Mouse (Mus musculus) limb, embryonic 13.5 days (tissue): ENCODE measurements around the gene Zcchc2. TPM values are rescaled to one million over a fixed set of nuclear protein-coding genes. Genes with fewer than 3 reads are reported as not detected.

Experiments used
- ATAC-seq: fragments of 200-750 bp; cut with Nextera tagmentation; 2 replicates; pipeline ENCODE4 v1.8.0; 2017; ENCODE audit warnings: low read depth, moderate number of reproducible peaks, moderate TSS enrichment; ENCODE audit not compliant: low FRiP score
- H3K27ac ChIP-seq: fragments of 300-500 bp; sonication (generic); 2 replicates; pipeline ENCODE4 v1.5.1; 2015; ENCODE audit warnings: inconsistent platforms, mild to moderate bottlenecking, moderate library complexity
- H3K27me3 ChIP-seq: fragments of 300-500 bp; sonication (generic); 2 replicates; pipeline ENCODE4 v1.6.1; 2015; ENCODE audit warnings: mild to moderate bottlenecking, inconsistent platforms
- H3K36me3 ChIP-seq: fragments of 300-500 bp; sonication (generic); 2 replicates; pipeline ENCODE4 v1.6.1; 2015; ENCODE audit warnings: inconsistent platforms, mild to moderate bottlenecking, moderate library complexity
- H3K4me1 ChIP-seq: fragments of 300-500 bp; sonication (generic); 2 replicates; pipeline ENCODE4 v1.6.1; 2015; ENCODE audit warnings: inconsistent platforms
- H3K4me2 ChIP-seq: fragments of 300-500 bp; sonication (generic); replicated peaks from 2 replicates; pipeline ENCODE4 v1.6.1; 2015; ENCODE audit warnings: inconsistent platforms, mild to moderate bottlenecking, moderate library complexity
- H3K4me3 ChIP-seq: fragments of 300-500 bp; sonication (generic); 2 replicates; pipeline ENCODE4 v1.5.1; 2015; ENCODE audit warnings: moderate library complexity, mild to moderate bottlenecking, inconsistent platforms
- H3K9ac ChIP-seq: fragments of 300-500 bp; sonication (generic); 2 replicates; pipeline ENCODE4 v1.6.1; 2015; ENCODE audit warnings: mild to moderate bottlenecking, inconsistent platforms
- H3K9me3 ChIP-seq: fragments of 300-500 bp; sonication (generic); 2 replicates; pipeline ENCODE4 v1.6.1; 2016; ENCODE audit warnings: inconsistent platforms
- WGBS: fragments of 180-500 bp; shearing (Covaris S2); methylation state at CpG from one replicate; pipeline ENCODE4 v1.1.7; 2015; 5-methylcytosine and 5-hydroxymethylcytosine counted together
- polyA plus RNA-seq: library from polyadenylated mRNA; unstranded; fragments of >200 nt; fragmentation: Nextera tagmentation; extraction: Ambion mirVana; gene quantifications from 2 replicates; pipeline ENCODE4 v1.2.1, GENCODE M21; 2015

The Zcchc2 gene
- 2.2 and 2.4 TPM in 2 replicates for polyA plus RNA-seq

- H3K27ac ChIP-seq = peak within 1 kb of the TSS; percentile 91
- H3K9me3 ChIP-seq = no peaks in the 10 kb centered on the region
- peaks cover 29% of the 10 kb centered on the region for H3K4me1 ChIP-seq
- no peaks in the 10 kb centered on the region for H3K36me3 ChIP-seq
- peak within 1 kb of the TSS; percentile 89 for H3K9ac ChIP-seq
- H3K4me2 ChIP-seq = peak within 1 kb of the TSS; percentile 96
- WGBS = under 1% methylated on average over 29 of the region's 83 CpGs
- peak within 1 kb of the TSS; percentile 80 for H3K4me3 ChIP-seq
- peak; percentile 94 for ATAC-seq
- 0 out of 2 replicates have a peak, but pooled peaks cover 5% of the 10 kb centered on the region for H3K27me3 ChIP-seq
These were observed at the start of gene Zcchc2 for GRCm38 (mm10) chr1:105990138-105990821. Zcchc2 (plus strand) TSS chr1:105990406.

GRCm38 (mm10) chr1:105944927-105945580, 45.2 kb upstream of the Zcchc2 start:
- Histone ChIP-seq H3K27me3 (no peaks in the 10 kb centered on the region), H3K36me3 (no peaks in the 10 kb centered on the region), H3K4me2 (no peak overlapping the region), H3K9ac (no peak overlapping the region), H3K4me3 (no peak overlapping the region), H3K27ac (no peak overlapping the region), H3K9me3 (no peaks in the 10 kb centered on the region), H3K4me1 (peaks cover 17% of the 10 kb centered on the region; the same call in 1 of the 2 replicates)
- ATAC-seq = no peak
- 65% methylated on average over 10 of the region's 10 CpGs for WGBS

GRCm38 (mm10) chr1:105946581-105947540, 43.3 kb upstream of the Zcchc2 start:
- H3K27me3 ChIP-seq = no peaks in the 10 kb centered on the region
- 54% methylated on average over 13 of the region's 13 CpGs for WGBS
- no peaks in the 10 kb centered on the region for H3K36me3 ChIP-seq
- no peak for ATAC-seq
- peaks cover 17% of the 10 kb centered on the region; the same call in 1 of the 2 replicates for H3K4me1 ChIP-seq
- H3K27ac ChIP-seq = no peak overlapping the region
- H3K9me3 ChIP-seq = no peaks in the 10 kb centered on the region
- 0 out of 2 replicates have a peak overlapping the region, but pooled peaks have one; percentile 4 for H3K4me2 ChIP-seq
- no peak overlapping the region for H3K9ac ChIP-seq
- H3K4me3 ChIP-seq = no peak overlapping the region

GRCm38 (mm10) chr1:105948352-105948751, 41.9 kb upstream of the Zcchc2 start:
- 75% methylated on average over 6 of the region's 6 CpGs for whole genome bisulfite sequencing
- Histone ChIP-seq H3K27me3 (no peaks in the 10 kb centered on the region), H3K4me3 (no peak overlapping the region), H3K36me3 (no peaks in the 10 kb centered on the region), H3K9ac (no peak overlapping the region), H3K9me3 (no peaks in the 10 kb centered on the region), H3K4me2 (no peak overlapping the region), H3K4me1 (peaks cover 17% of the 10 kb centered on the region; the same call in 1 of the 2 replicates), H3K27ac (no peak overlapping the region)
- ATAC-seq = no peak

- Histone ChIP-seq H3K4me1 (no peaks in the 10 kb centered on the region), H3K9me3 (no peaks in the 10 kb centered on the region), H3K27me3 (no peaks in the 10 kb centered on the region), H3K4me2 (no peak overlapping the region), H3K4me3 (no peak overlapping the region), H3K9ac (no peak overlapping the region), H3K27ac (no peak overlapping the region), H3K36me3 (no peaks in the 10 kb centered on the region)
- WGBS = 66% methylated on average over 2 of the region's 2 CpGs
- no peak for ATAC-seq
These were observed 36.6 kb upstream of the Zcchc2 start for GRCm38 (mm10) chr1:105953588-105953987.

GRCm38 (mm10) chr1:105954047-105954446, 36.2 kb upstream of the Zcchc2 start:
- Histone ChIP-seq H3K27me3 (no peaks in the 10 kb centered on the region), H3K4me2 (no peak overlapping the region), H3K9ac (no peak overlapping the region), H3K4me3 (no peak overlapping the region), H3K9me3 (no peaks in the 10 kb centered on the region), H3K27ac (no peak overlapping the region), H3K4me1 (no peaks in the 10 kb centered on the region), H3K36me3 (no peaks in the 10 kb centered on the region)
- no peak for ATAC-seq

- no peak overlapping the region for H3K4me2 ChIP-seq
- no peaks in the 10 kb centered on the region for H3K9me3 ChIP-seq
- H3K27me3 ChIP-seq = no peaks in the 10 kb centered on the region
- no peaks in the 10 kb centered on the region for H3K36me3 ChIP-seq
- H3K27ac ChIP-seq = no peak overlapping the region
- ATAC-seq = no peak
- H3K9ac ChIP-seq = no peak overlapping the region
- H3K4me1 ChIP-seq = no peaks in the 10 kb centered on the region
- 81% methylated on average over 5 of the region's 5 CpGs for WGBS
- no peak overlapping the region for H3K4me3 ChIP-seq
These were observed 34.1 kb upstream of the Zcchc2 start for GRCm38 (mm10) chr1:105956057-105956456.

GRCm38 (mm10) chr1:105961472-105961871, 28.7 kb upstream of the Zcchc2 start:
- Histone ChIP-seq H3K4me2 (no peak overlapping the region), H3K4me3 (no peak overlapping the region), H3K27me3 (no peaks in the 10 kb centered on the region), H3K9me3 (no peaks in the 10 kb centered on the region), H3K9ac (no peak overlapping the region), H3K27ac (no peak overlapping the region), H3K4me1 (0 out of 2 replicates have a peak, but pooled peaks cover 7% of the 10 kb centered on the region), H3K36me3 (no peaks in the 10 kb centered on the region)
- ATAC-seq = no peak
- 52% methylated on average over 4 of the region's 4 CpGs for WGBS

- Histone ChIP-seq H3K36me3 (no peaks in the 10 kb centered on the region), H3K9me3 (no peaks in the 10 kb centered on the region), H3K4me1 (0 out of 2 replicates have a peak, but pooled peaks cover 7% of the 10 kb centered on the region), H3K4me3 (no peak overlapping the region), H3K9ac (no peak overlapping the region), H3K27me3 (no peaks in the 10 kb centered on the region), H3K27ac (no peak overlapping the region), H3K4me2 (no peak overlapping the region)
- ATAC-seq = no peak
- 70% methylated on average over 7 of the region's 7 CpGs for WGBS
These were observed 28.0 kb upstream of the Zcchc2 start for GRCm38 (mm10) chr1:105962084-105962818.

GRCm38 (mm10) chr1:105962852-105963251, 27.4 kb upstream of the Zcchc2 start:
- Histone ChIP-seq H3K4me1 (0 out of 2 replicates have a peak, but pooled peaks cover 7% of the 10 kb centered on the region), H3K9ac (no peak overlapping the region), H3K9me3 (no peaks in the 10 kb centered on the region), H3K36me3 (no peaks in the 10 kb centered on the region), H3K27ac (no peak overlapping the region), H3K4me3 (no peak overlapping the region), H3K27me3 (no peaks in the 10 kb centered on the region), H3K4me2 (no peak overlapping the region)
- no peak for ATAC-seq
- 96% methylated on average over 9 of the region's 9 CpGs for WGBS

- WGBS = 30% methylated on average over 4 of the region's 4 CpGs
- Histone ChIP-seq H3K27me3 (no peaks in the 10 kb centered on the region), H3K9ac (no peak overlapping the region), H3K9me3 (no peaks in the 10 kb centered on the region), H3K4me3 (no peak overlapping the region), H3K27ac (no peak overlapping the region), H3K36me3 (no peaks in the 10 kb centered on the region), H3K4me1 (0 out of 2 replicates have a peak, but pooled peaks cover 7% of the 10 kb centered on the region), H3K4me2 (no peak overlapping the region)
- no peak for ATAC-seq
These were observed 25.7 kb upstream of the Zcchc2 start for GRCm38 (mm10) chr1:105964514-105964913.
